Comparison of ENCODE assay signal across 32 mouse cellular contexts in the genomic region with DNA sequence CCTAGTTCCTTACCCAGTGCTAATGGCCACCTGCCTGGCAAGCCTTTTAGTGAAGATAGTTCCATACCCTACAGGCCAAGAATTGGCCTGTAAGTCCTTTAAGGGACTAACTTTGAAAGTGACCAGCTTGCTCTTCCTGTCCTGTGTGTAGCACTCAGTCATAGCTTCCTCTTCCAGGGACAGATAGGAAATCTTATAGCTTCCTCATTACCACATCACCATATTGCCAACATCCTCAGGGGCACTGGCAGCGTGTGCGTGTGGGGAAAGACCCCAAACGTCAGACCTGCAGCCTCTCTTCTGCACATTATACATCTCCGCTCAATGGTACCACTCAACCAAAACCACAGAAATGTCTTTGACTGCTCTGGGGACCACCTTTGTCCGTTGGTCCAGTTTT. TPM values are rescaled to one million over a fixed set of nuclear protein-coding genes. Genes with fewer than 3 reads are reported as not detected.
DNase-seq lines count a peak whose midpoint lies in the region; ATAC-seq and TF ChIP-seq lines count a peak whose summit lies in the region.
"Had no signal": no experiment of that assay in that cellular context is flagged by ENCODE, and none has a peak within 500 bp of the region (broad histone marks: within the 10 kb centered on the region; RNA-seq: fewer than 3 reads in every experiment).

No protein-coding gene starts in this region.

- no peak overlapping the region for H3K9ac ChIP-seq in stomach, embryonic 16.5 days (ENCODE audit: low read length)
- H3K9ac ChIP-seq in stomach, postnatal 0 days (ENCODE audit: low read length), result no peak overlapping the region
- no peak overlapping the region for H3K9ac ChIP-seq in heart, adult 2 months (ENCODE audit: low read depth, low read length)
- H3K9ac ChIP-seq: forebrain, embryonic 13.5 days; heart, embryonic 12.5 days; hindbrain, embryonic 14.5 days; kidney, embryonic 15.5 days; limb, embryonic 13.5 days; midbrain, embryonic 12.5 days; neural tube, embryonic 13.5 days had no signal

- no peaks in the 10 kb centered on the region for H3K9me3 ChIP-seq in stomach, embryonic 16.5 days (replicated peaks; ENCODE audit: control insufficient read depth, low read length)
- no peaks in the 10 kb centered on the region for H3K9me3 ChIP-seq in stomach, postnatal 0 days (ENCODE audit: control insufficient read depth, low read length)
- H3K9me3 ChIP-seq: forebrain, embryonic 13.5 days; heart, embryonic 12.5 days; kidney, embryonic 15.5 days; limb, embryonic 13.5 days; megakaryocyte, embryonic 14.5 days; midbrain, embryonic 12.5 days; neural tube, embryonic 13.5 days had no signal

- H3K4me2 ChIP-seq in stomach, embryonic 16.5 days (ENCODE audit: low read depth, low read length), result no peak overlapping the region
- H3K4me2 ChIP-seq in stomach, postnatal 0 days (replicated peaks; ENCODE audit: low read depth), result no peak overlapping the region
- H3K4me2 ChIP-seq: forebrain, embryonic 13.5 days; heart, embryonic 12.5 days; hindbrain, embryonic 14.5 days; kidney, embryonic 15.5 days; limb, embryonic 13.5 days; liver, embryonic 11.5 days; midbrain, embryonic 12.5 days; neural tube, embryonic 13.5 days had no signal

- H3K79me2 ChIP-seq in heart, adult 2 months (replicated peaks; ENCODE audit: control insufficient read depth, insufficient read depth, low read length), result no peaks in the 10 kb centered on the region

- peaks cover 9% of the 10 kb centered on the region; the same call in 1 of the 2 replicates for H3K4me1 ChIP-seq in stomach, embryonic 16.5 days (ENCODE audit: control insufficient read depth, insufficient read depth, low read length)
- no peaks in the 10 kb centered on the region for H3K4me1 ChIP-seq in stomach, postnatal 0 days (replicated peaks; ENCODE audit: control insufficient read depth, insufficient read depth)
- H3K4me1 ChIP-seq in heart, adult 2 months (ENCODE audit: control insufficient read depth, insufficient read depth, low read length), result no peaks in the 10 kb centered on the region
- H3K4me1 ChIP-seq: heart, embryonic 12.5 days; neural tube, embryonic 13.5 days had no signal

- no peak for ATAC-seq in stomach, embryonic 16.5 days (ENCODE audit: insufficient read depth, low FRiP score)
- no peak for ATAC-seq in stomach, postnatal 0 days (ENCODE audit: low FRiP score, low TSS enrichment)
- peak; percentile 97 for ATAC-seq in granulocyte monocyte progenitor cell, adult 5-6 weeks (replicated peaks; ENCODE audit: poor library complexity, severe bottlenecking)
- ATAC-seq in monocyte, adult 5-6 weeks (replicated peaks; ENCODE audit: insufficient number of reproducible peaks, low FRiP score, low TSS enrichment, poor library complexity, severe bottlenecking), result peak; percentile 91
- ATAC-seq: forebrain, embryonic 13.5 days; inflammation-experienced regulatory T-cells, adult 6 months; Patski had no signal

- H3K27me3 ChIP-seq in stomach, embryonic 16.5 days (ENCODE audit: control insufficient read depth, insufficient read depth, low read length), result no peaks in the 10 kb centered on the region
- H3K27me3 ChIP-seq in stomach, postnatal 0 days (ENCODE audit: control insufficient read depth, insufficient read depth, low read length), result no peaks in the 10 kb centered on the region
- H3K27me3 ChIP-seq in heart, adult 2 months (ENCODE audit: control insufficient read depth, insufficient read depth, low read length), result no peaks in the 10 kb centered on the region
- H3K27me3 ChIP-seq: CH12.LX; forebrain, embryonic 13.5 days; limb, embryonic 13.5 days; neural tube, embryonic 13.5 days; Patski had no signal

- 77% methylated on average over 5 of the region's 5 CpGs for WGBS in stomach, embryonic 16.5 days
- WGBS in stomach, postnatal 0 days, result 88% methylated on average over 5 of the region's 5 CpGs
- WGBS in heart, adult 2 months, result 64% methylated on average over 5 of the region's 5 CpGs

- no peak for DNase-seq in stomach, postnatal 0 days (ENCODE audit: low spot score)
- no peak for DNase-seq in left cerebral cortex, adult 18-20 months (ENCODE audit: low spot score in 2 of 2)
- DNase-seq in gastrocnemius, postnatal 14 days, result no peak
- no peak for DNase-seq in heart, adult 2 months
- DNase-seq: adrenal gland, postnatal 14 days; cerebellum, adult 11-12 months; cerebellum, adult 9-11 months; gastrocnemius, postnatal 25 days; heart, adult 18-20 months; heart, postnatal 4 days; kidney, adult 18-20 months; kidney, postnatal 25 days; lung, adult 18-20 months; lung, postnatal 10 days; right cerebral cortex, postnatal 14 days; thymus, adult 2 months; thymus, postnatal 36 days had no signal

- H3K27ac ChIP-seq in stomach, embryonic 16.5 days (ENCODE audit: low read length), result peak overlapping the region; percentile 81
- H3K27ac ChIP-seq in stomach, postnatal 0 days (replicated peaks), result no peak overlapping the region; the same call in 1 of the 2 replicates
- no peak overlapping the region for H3K27ac ChIP-seq in heart, adult 2 months
- H3K27ac ChIP-seq: forebrain, embryonic 13.5 days; hindbrain, embryonic 14.5 days; kidney, embryonic 15.5 days; limb, embryonic 13.5 days; midbrain, embryonic 12.5 days; neural tube, embryonic 13.5 days had no signal

- H3K36me3 ChIP-seq in stomach, embryonic 16.5 days (ENCODE audit: control insufficient read depth, insufficient read depth, low read length), result no peaks in the 10 kb centered on the region
- H3K36me3 ChIP-seq in stomach, postnatal 0 days (ENCODE audit: control insufficient read depth, insufficient read depth, low read length), result no peaks in the 10 kb centered on the region
- no peaks in the 10 kb centered on the region for H3K36me3 ChIP-seq in heart, adult 2 months (ENCODE audit: control insufficient read depth, insufficient read depth, low read length)
- H3K36me3 ChIP-seq: heart, embryonic 12.5 days; kidney, embryonic 15.5 days; limb, embryonic 13.5 days; midbrain, embryonic 12.5 days; neural tube, embryonic 13.5 days had no signal

- intact Hi-C loops in gastrocnemius, postnatal 14 days (cut with DNase I; ENCODE audit: low total_unique reads), result no loop called here
- intact Hi-C loops in heart, adult 2 months (cut with DNase I), result no loop called here

- TF ChIP-seq POLR2A in heart, adult 2 months (IDR thresholded peaks at IDR 0.05; ENCODE audit: insufficient read depth, low read depth, low read length), result no peak

- no peak for TF ChIP-seq EP300 in stomach, postnatal 0 days (optimal IDR thresholded peaks at IDR 0.05)
- TF ChIP-seq EP300 in heart, adult 2 months (IDR thresholded peaks at IDR 0.05; ENCODE audit: insufficient read depth, low read depth, low read length), result no peak

- no peak overlapping the region for H3K4me3 ChIP-seq in stomach, embryonic 16.5 days (replicated peaks; ENCODE audit: low read length)
- no peak overlapping the region for H3K4me3 ChIP-seq in stomach, postnatal 0 days (ENCODE audit: low read depth, low read length)
- no peak overlapping the region for H3K4me3 ChIP-seq in heart, adult 2 months
- H3K4me3 ChIP-seq: forebrain, embryonic 13.5 days; heart, embryonic 12.5 days; kidney, embryonic 15.5 days; limb, embryonic 13.5 days; midbrain, embryonic 12.5 days; neural tube, embryonic 13.5 days had no signal

- no peak for TF ChIP-seq CTCF in stomach, postnatal 0 days (IDR thresholded peaks at IDR 0.05; ENCODE audit: low read depth)
- no peak for TF ChIP-seq CTCF in heart, adult 2 months (IDR thresholded peaks at IDR 0.05)

RNA-seq across cellular contexts. Expression of a gene that starts 13.2 kb away (rescaled TPM):
- polyA plus RNA-seq in stomach, embryonic 16.5 days (2015; fragmentation: Nextera tagmentation; extraction: Ambion mirVana), result 13.3 and 14.3 TPM in 2 replicates
- 10.5 and 11.7 TPM in 2 replicates for polyA plus RNA-seq in stomach, postnatal 0 days (2015; fragmentation: Nextera tagmentation; extraction: Ambion mirVana)
- total RNA-seq in granulocyte monocyte progenitor cell, adult 5-6 weeks (2014; fragmentation: Nextera tagmentation), result 23.4 and 24.7 TPM in 2 replicates
- 9.1 and 11.2 TPM in 2 replicates for total RNA-seq in granulocyte monocyte progenitor cell, adult 5-6 weeks (2017)
- total RNA-seq in monocyte, adult 5-6 weeks (2017), result 75.5 to 116 TPM (median 87.6 TPM) in 3 replicates
- total RNA-seq in left cerebral cortex, adult 18-20 months (2021), result 10 to 100 TPM; 42.4 to 87.8 TPM
- 10 to 100 TPM; 24.1 to 24.9 TPM for total RNA-seq in gastrocnemius, postnatal 14 days (2021)
- 10 to 100 TPM; 21.2 to 26.6 TPM for total RNA-seq in heart, adult 2 months (2021)
- 10.2 and 11.9 TPM in 2 replicates for polyA plus RNA-seq in heart, adult 2 months (2012; rRNA removed)

Comparison
In these comparisons a context has a peak if more than half of its experiments do, and no peak if none do; other contexts are left out.
1. ATAC-seq: peak in granulocyte monocyte progenitor cell, adult 5-6 weeks (single experiment) and monocyte, adult 5-6 weeks (single experiment); none in stomach, embryonic 16.5 days (single experiment) and stomach, postnatal 0 days (single experiment).